Mouse (Mus musculus) E14TG2a.4 (cell line): ENCODE data around the gene Gm28308.

Experiments used
- H3K27me3 ChIP-seq: 2 replicates; pipeline ENCODE4 v1.6.1; 2014; ENCODE audit warnings: low read length, control low read depth; ENCODE audit not compliant: insufficient read depth
- H3K36me3 ChIP-seq: 2 replicates; pipeline ENCODE4 v1.6.1; 2014; ENCODE audit warnings: low read length, control low read depth; ENCODE audit not compliant: insufficient read depth
- H3K4me1 ChIP-seq: replicated peaks from 2 replicates; pipeline ENCODE4 v1.6.1; 2014; ENCODE audit warnings: low read depth, low read length, control low read depth
- H3K4me3 ChIP-seq: replicated peaks from 2 replicates; pipeline ENCODE4 v1.5.1; 2014; ENCODE audit warnings: mild to moderate bottlenecking, low read length
- H3K9me3 ChIP-seq: 2 replicates; pipeline ENCODE4 v1.6.1; 2014; ENCODE audit warnings: low read length, control low read depth
- CTCF ChIP-seq: conservative IDR thresholded peaks from 2 replicates; pipeline ENCODE4 v1.5.1; 2014; ENCODE audit warnings: low read length
- NANOG ChIP-seq: IDR thresholded peaks from 2 replicates; pipeline ENCODE4 v1.6.1; 2014; ENCODE audit warnings: borderline replicate concordance, low read length, mixed read lengths
- POU5F1 ChIP-seq: IDR thresholded peaks from 2 replicates; pipeline ENCODE4 v1.6.1; 2014; ENCODE audit warnings: low read length, borderline replicate concordance

Gene Gm28308

DNA sequence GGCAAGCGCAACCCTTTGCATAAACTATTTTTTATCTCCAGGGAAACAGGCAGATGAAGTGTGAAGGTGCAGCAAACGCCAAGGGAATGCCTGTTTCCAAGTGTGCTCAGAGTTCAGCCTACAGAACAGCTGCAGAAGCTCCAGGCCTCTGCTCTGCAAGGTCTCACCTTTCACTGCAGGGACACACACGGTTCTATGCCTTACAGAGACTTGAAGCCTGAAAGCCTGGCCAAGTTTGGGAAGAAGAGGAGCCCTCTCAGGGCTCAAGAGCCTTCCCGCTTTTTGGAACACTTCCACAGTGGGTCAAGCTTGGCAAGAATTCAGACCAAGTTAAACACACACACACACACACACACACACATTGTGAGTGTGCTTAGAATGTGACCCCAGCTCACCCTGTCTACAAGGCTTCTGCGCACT is 24.0 kb downstream of the Gm28308 start:
- H3K4me3 ChIP-seq: no peak overlapping the region
- peaks cover 94% of the 10 kb centered on the region for H3K27me3 ChIP-seq
- TF ChIP-seq NANOG (no peak), CTCF (no peak), POU5F1 (no peak)
- no peaks in the 10 kb centered on the region for H3K36me3 ChIP-seq
- H3K9me3 ChIP-seq: no peaks in the 10 kb centered on the region
- peaks cover 24% of the 10 kb centered on the region for H3K4me1 ChIP-seq

DNA sequence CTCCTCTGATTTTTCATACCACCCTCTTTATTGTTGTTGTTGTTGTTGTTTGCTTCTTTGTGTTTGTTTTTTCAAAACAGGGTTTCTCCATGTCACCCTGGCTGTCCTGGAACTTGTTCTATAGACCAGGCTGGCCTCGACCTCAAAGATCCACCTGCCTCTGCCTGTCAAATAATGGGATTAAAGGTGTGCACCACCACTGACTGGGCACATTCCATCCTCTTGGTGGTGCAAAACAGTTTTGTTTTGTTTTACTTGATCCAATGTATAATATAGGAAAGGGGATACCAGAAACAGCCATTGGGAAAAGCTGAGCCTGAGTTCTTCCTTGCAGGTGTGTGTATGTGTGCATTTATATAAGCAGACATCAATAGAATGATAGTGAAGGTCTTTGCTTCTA is 26.6 kb downstream of the Gm28308 start:
- TF ChIP-seq POU5F1 (no peak), NANOG (no peak), CTCF (no peak)
- Histone ChIP-seq H3K36me3 (no peaks in the 10 kb centered on the region), H3K9me3 (no peaks in the 10 kb centered on the region), H3K4me1 (peaks cover 14% of the 10 kb centered on the region), H3K27me3 (peaks cover 97% of the 10 kb centered on the region), H3K4me3 (no peak overlapping the region)

DNA sequence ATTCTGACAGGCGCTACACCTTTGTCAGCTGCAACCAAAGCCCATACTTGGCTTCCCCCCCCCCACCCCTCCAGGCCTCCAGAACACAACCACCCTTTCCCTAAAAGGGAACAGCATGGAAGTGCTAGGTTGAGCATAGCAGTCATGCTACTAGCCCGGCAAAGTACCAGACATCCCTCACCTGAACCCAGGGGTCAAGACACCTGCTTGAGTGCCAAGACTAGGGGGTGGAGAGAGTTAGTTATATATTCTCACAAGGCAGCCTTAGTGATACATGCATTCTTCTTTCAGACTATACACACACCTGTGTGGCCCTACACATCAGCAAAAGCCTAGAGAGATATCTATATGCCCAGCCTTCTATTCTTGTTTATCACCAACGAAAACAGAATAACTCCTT is 27.3 kb downstream of the Gm28308 start:
- Histone ChIP-seq H3K27me3 (peaks cover 99% of the 10 kb centered on the region), H3K4me3 (no peak overlapping the region), H3K36me3 (no peaks in the 10 kb centered on the region), H3K9me3 (no peaks in the 10 kb centered on the region), H3K4me1 (peaks cover 18% of the 10 kb centered on the region)
- no peak for TF ChIP-seq CTCF
- no peak for TF ChIP-seq NANOG

DNA sequence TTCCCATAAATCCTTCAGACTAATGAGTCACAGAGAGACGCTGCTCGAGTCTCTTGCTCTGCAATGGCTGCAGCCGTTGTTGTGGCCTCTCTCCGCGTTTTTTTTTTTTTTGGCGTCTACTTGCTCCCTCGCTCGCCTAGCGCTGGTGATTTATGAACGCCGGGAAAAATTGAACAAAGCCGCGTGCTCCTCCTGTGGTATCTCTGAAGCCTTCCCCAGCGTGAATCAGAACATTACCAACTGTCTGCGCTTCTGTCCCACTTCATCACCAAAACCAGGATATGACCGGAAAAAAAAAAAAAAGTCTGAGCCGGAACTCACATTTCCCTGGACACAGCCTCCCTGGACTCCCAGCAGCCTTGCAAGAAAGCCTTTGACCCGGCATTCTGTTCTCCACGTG is 27.9 kb downstream of the Gm28308 start:
- Histone ChIP-seq H3K4me3 (no peak overlapping the region), H3K9me3 (no peaks in the 10 kb centered on the region)
- TF ChIP-seq CTCF: no peak

DNA sequence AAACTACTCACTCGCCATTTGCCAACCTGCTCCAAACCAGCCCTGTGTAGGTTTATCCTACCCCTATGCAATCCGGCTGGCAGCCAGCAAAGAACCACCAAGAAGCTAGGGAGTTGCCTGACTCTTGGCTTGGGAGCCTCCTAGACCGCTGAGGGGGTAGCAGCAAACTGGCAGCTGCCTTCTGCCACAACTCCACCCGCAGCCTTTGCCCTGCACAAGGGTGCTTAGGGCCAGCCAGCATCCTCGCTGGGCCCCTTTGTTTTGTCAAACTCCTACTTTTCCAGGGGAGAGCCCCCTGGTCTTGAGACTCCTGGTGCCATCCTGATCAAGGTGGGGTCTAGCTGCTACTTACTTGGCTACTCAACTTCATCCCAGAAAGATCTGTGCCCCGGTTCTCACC is 28.5 kb downstream of the Gm28308 start:
- no peaks in the 10 kb centered on the region for H3K9me3 ChIP-seq
- no peaks in the 10 kb centered on the region for H3K36me3 ChIP-seq
- H3K4me1 ChIP-seq: peaks cover 20% of the 10 kb centered on the region
- no peak overlapping the region for H3K4me3 ChIP-seq
- TF ChIP-seq CTCF (no peak), POU5F1 (no peak), NANOG (no peak)
- H3K27me3 ChIP-seq: peaks cover 99% of the 10 kb centered on the region

More for the DNA sequence above, 27.9 kb downstream of the Gm28308 start:
- H3K27me3 ChIP-seq: peaks cover 99% of the 10 kb centered on the region
- H3K36me3 ChIP-seq: no peaks in the 10 kb centered on the region
- peaks cover 18% of the 10 kb centered on the region for H3K4me1 ChIP-seq

DNA sequence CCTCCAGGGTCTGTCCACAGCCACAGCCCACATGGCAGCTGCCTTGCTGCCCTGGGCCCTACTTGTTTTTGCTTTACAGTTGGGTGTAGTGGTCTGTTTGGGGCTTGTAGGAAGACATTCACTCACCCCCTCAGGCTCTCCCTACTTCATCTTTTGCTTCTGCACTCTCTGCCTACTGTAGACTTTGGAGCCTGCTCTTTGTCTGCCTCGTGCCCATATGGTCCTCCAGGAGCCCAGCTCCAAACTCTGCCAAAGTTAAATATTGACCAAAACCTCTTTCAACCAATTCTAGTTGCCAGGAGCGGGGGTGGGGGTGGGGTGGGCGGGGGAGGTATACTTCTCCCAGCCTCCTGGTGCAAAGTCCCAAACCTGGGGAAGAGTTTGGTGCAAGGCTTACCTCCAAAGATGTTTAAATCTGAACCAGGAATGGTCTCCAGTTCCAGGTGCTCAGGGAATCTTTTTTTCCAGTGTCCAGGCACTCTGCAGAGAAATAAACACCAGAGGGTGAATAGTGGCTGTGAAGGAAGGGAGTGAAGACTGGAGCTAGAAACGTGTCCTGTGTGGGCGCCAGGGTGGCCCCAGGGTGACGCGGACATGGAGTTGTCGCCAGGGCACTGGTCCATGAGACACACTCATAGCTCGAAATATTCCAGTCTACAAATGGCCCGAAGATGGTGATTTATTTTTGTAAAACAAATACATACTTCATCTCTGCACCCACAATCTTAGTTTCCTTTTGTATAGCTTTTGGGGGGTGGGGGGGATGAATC is 29.6 kb downstream of the Gm28308 start:
- no peaks in the 10 kb centered on the region for H3K9me3 ChIP-seq
- peaks cover 23% of the 10 kb centered on the region for H3K4me1 ChIP-seq
- H3K27me3 ChIP-seq: peaks cover 99% of the 10 kb centered on the region
- no peak overlapping the region for H3K4me3 ChIP-seq
- no peak for TF ChIP-seq POU5F1
- TF ChIP-seq CTCF: no peak
- no peak for TF ChIP-seq NANOG
- no peaks in the 10 kb centered on the region for H3K36me3 ChIP-seq

DNA sequence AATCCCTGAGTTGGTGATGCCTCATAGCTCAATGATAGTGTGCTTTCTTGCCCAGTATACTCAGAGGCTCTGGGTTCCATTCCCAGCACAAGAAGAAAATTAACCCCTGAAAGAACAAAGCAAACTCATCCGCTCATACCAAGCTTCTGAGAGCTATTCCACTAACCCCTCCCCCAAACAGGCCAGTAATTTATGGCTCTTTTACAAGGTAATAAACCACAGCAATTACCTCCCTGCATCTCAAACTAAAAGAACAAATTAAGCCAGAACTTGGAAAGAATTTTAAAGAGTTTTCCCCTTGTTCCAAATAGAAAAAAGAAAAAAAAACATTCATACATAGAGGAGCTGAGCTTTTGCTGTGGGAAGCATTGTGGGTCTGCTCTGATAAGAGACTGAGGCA is 30.3 kb downstream of the Gm28308 start:
- Histone ChIP-seq H3K4me3 (no peak overlapping the region), H3K27me3 (peaks cover 99% of the 10 kb centered on the region), H3K9me3 (no peaks in the 10 kb centered on the region), H3K36me3 (no peaks in the 10 kb centered on the region), H3K4me1 (peaks cover 23% of the 10 kb centered on the region)
- TF ChIP-seq CTCF (no peak), NANOG (no peak)

DNA sequence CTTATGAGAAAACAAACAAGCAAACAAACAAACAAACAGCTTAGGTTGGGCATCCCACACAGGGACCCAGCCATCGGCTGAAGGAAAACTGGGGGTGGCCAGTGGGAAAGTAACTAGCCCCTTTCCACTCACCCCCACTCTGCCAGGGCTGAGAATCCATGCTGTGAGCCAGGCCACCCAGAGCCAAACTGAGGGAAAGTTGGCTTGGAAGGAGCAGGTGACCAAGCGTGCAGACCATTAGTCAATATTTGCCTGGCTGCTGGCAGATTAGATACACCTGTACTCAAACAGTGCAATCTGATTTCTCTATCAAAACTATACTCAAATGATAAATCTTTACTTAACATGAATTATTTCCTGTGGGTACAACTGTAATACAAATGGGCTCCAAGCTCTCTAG is 31.1 kb downstream of the Gm28308 start:
- no peaks in the 10 kb centered on the region for H3K36me3 ChIP-seq
- H3K27me3 ChIP-seq: peaks cover 99% of the 10 kb centered on the region
- H3K4me3 ChIP-seq: no peak overlapping the region
- peaks cover 29% of the 10 kb centered on the region for H3K4me1 ChIP-seq
- TF ChIP-seq POU5F1 (no peak), NANOG (no peak), CTCF (no peak)
- H3K9me3 ChIP-seq: no peaks in the 10 kb centered on the region

DNA sequence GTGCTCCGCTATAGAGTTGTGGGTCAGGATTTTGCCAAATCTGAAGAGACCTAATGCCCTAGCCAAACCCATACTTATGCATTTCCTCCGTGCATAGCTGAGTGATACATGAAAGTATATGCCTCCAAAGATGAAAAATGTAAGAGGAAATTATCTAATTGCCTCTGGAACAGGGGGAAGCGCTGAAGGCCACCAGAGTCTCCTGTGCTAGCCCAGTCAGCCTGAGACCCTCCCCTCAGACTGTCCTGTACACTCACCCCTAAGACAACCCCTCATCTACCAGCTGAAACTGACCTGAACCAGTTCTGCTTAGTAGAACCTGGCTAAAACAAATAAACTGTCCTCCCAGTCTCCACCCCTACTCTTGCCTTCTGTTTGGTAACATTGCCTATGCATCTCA is 32.4 kb downstream of the Gm28308 start:
- no peaks in the 10 kb centered on the region for H3K9me3 ChIP-seq
- TF ChIP-seq POU5F1 (no peak), NANOG (no peak), CTCF (no peak)
- no peaks in the 10 kb centered on the region for H3K36me3 ChIP-seq
- H3K4me1 ChIP-seq: peaks cover 38% of the 10 kb centered on the region
- H3K27me3 ChIP-seq: peaks cover 97% of the 10 kb centered on the region
- no peak overlapping the region for H3K4me3 ChIP-seq
